Mouse (Mus musculus): ENCODE measurements around the gene Lrmda.

The Lrmda gene

GRCm38 (mm10) chr14:22019252-22019948 is at the start of gene Lrmda:
Lrmda (plus strand) TSS chr14:22019712.
- in situ Hi-C loops (cut with MboI; ENCODE audit: low sequenced_read_pairs), result no loop called here

GRCm38 (mm10) chr14:21981462-21981861 is 38.0 kb upstream of the Lrmda start:
- in situ Hi-C loops (cut with MboI; ENCODE audit: low sequenced_read_pairs), result no loop called here

DNA sequence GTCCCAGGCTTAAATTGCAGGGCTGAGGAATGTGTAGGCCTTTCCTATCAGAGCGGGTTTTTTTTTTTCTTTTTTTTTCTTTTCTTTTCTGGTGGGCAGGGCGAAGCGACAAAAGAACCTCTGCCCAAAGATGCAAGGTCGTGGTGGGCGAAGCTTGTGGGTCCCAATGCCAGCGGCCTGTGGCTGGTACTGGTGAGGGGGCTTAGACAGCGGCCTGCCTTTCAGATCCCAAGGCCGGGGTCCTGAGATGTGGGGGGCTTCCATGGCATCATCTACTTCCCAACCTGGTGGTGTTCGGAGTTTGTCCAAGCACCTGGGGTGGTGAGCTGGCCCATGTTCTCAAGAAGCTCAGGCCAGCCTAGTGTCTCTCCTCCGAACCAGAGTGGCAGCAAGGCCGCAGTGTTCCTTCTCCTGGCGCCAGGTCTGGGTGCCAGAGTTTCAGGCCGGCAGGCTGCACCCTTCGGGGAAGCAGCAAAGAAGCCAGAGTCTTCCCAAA is 37.4 kb upstream of the Lrmda start:
- in situ Hi-C loops (cut with MboI; ENCODE audit: low sequenced_read_pairs), result no loop called here

- in situ Hi-C loops (cut with MboI; ENCODE audit: low sequenced_read_pairs), result no loop called here
Observed at GRCm38 (mm10) chr14:21982592-21983310, 36.8 kb upstream of the Lrmda start.

DNA sequence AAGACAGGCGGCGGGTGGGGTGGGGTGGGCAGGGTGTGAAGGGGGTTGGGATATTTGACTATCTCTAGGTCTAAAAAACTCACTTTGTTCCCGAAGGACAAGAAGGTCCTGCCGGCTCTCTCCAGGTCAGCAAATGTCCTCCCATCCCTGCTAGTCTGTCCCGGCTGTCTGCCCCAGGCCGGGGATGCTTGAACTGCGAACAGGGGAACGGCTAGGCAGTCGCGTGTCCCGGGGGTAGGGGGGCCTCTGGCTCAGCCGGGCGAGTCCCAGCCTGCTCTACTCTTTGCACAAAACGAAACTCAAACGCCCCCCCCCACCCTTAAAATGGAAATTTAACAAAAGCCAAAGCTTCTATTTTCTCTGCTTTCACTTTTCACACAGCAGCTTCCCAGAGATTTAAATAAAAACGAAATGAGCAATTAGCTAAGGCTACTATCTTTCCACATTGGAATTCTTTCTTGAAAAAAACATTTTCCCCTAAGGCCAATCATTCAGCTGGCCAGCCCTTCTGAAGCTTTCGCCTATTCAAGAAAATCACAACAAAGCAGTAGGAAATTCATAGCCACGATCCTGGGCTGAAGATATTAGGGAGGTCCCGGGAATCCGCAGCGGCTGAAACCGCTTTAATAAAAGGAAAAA is 36.1 kb upstream of the Lrmda start:
- in situ Hi-C loops (cut with MboI; ENCODE audit: low sequenced_read_pairs), result no loop called here

DNA sequence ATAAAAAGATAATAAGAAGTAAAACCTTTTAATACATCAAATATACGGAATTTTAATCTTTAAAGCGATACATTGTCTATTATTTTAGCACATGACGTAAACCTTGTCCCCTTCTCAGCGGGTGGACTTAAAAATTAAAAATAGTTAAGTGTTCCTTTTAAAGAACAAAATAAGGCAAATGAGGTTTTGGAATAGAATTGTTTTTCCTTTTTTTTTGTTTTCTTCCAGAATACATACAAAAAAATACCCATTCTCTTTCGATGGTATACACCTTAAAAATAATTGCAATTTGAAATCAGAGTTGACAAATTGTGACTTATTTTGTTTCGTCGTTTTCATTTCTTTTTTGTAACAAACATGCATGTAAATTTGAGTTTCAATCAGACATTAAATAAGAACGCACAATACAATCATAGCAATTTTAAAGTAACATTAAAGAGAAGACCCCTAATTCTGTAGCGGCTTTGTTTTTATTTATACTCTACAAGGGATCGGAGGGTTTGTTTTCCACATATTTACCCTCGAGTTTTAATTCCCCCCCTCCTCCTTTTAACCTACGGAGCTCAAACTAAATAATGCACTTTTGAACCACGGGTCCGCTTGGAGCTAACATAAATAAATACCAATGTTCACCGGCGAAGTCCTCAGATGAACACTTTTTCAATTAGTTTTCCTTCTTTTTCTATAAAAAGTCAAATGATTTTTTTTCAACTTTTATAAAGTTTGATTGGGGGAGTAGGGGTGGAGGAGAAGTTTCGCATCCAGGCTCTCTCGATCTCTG is 35.4 kb upstream of the Lrmda start:
- in situ Hi-C loops (cut with MboI; ENCODE audit: low sequenced_read_pairs), result no loop called here

GRCm38 (mm10) chr14:21984757-21985425 is 34.6 kb upstream of the Lrmda start:
- in situ Hi-C loops (cut with MboI; ENCODE audit: low sequenced_read_pairs), result no loop called here

- in situ Hi-C loops (cut with MboI; ENCODE audit: low sequenced_read_pairs), result no loop called here
Observed at GRCm38 (mm10) chr14:21985426-21985931, 34.0 kb upstream of the Lrmda start.

GRCm38 (mm10) chr14:21985981-21986732 is 33.4 kb upstream of the Lrmda start:
- in situ Hi-C loops (cut with MboI; ENCODE audit: low sequenced_read_pairs), result no loop called here

GRCm38 (mm10) chr14:21986733-21987659 is 32.5 kb upstream of the Lrmda start:
- in situ Hi-C loops (cut with MboI; ENCODE audit: low sequenced_read_pairs), result no loop called here

- in situ Hi-C loops (cut with MboI; ENCODE audit: low sequenced_read_pairs), result no loop called here
Observed at GRCm38 (mm10) chr14:21987660-21988576, 31.6 kb upstream of the Lrmda start.

DNA sequence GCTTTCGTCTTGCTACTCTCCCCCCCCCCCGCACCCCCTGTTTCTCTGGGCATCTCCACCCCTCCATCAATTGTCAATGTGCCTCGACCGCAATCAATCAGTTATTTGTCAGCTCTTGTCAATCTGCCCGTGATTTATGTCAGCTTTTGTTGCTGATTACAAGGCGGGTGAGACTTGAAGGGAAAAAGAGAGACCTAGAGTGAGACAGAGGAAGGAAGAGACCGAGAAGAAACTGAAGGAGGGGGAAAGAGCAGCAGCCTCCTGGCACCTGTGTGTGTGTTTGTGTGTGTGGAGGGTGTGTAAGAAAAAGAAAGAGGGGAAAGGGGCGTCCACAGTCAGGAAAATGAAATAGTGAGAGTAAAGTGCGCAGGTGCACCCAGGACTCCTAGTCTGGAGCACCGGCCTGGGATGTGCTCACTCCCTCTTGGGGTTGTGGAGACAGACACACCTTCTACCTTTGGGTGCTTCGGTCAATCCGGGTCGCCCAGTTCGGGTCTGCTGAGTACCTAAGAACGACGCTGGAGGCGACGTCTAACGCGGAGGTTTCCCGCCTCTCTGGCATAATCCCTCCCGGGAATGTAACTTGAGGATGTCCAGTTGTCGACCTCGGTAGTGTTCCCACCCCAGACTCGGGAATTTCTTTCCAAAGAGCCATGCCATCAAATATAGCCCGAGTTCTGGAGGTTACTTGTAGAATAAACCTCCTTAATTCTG is 30.8 kb upstream of the Lrmda start:
- in situ Hi-C loops (cut with MboI; ENCODE audit: low sequenced_read_pairs), result no loop called here

- in situ Hi-C loops (cut with MboI; ENCODE audit: low sequenced_read_pairs), result no loop called here
Observed at GRCm38 (mm10) chr14:21989291-21989913, 30.1 kb upstream of the Lrmda start, which contains the start of gene Zfp503. Zfp503 (minus strand) TSS chr14:21989601.

- in situ Hi-C loops (cut with MboI; ENCODE audit: low sequenced_read_pairs), result no loop called here
Observed at GRCm38 (mm10) chr14:21990321-21991021, 29.0 kb upstream of the Lrmda start.

DNA sequence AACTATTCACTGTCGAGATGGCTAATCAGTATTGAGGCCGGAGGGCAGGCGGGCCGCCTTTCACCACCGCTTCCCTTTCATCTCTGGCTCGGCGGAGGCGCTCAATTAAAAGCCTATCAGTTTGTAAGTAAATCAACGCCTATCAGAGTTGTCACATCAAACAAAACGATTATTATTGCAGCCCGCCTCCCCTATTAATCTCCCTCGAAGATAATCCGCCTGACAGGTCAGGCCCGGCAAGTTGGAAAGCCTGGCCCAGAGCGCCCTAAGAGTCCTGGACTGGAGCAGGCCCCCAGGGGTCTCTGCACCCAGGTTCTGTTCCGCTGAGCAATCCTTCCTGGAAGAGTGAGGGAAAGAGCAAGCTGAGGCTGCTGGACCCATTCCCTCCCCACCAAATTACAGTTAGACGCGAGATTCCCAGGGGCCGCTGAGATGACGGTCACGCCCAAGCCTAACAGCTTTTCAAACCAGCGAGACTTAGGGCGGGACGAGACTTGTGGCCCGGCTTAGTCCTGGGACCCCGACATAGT is 28.2 kb upstream of the Lrmda start:
- in situ Hi-C loops (cut with MboI; ENCODE audit: low sequenced_read_pairs), result no loop called here
